Mouse (Mus musculus): ENCODE data around the gene Lix1l. TPM values are rescaled to one million over a fixed set of nuclear protein-coding genes. Genes with fewer than 3 reads are reported as not detected.

The Lix1l gene
- polyA plus RNA-seq, 1 experiment from 2014 or later = 8.7 TPM

GRCm38 (mm10) chr3:96578561-96579238 is 22.2 kb upstream of the Lix1l start:
- Histone ChIP-seq H3K36me3 (ENCODE audit: control insufficient read depth, insufficient read depth, low read length) (no peaks in the 10 kb centered on the region), H3K4me1 (ENCODE audit: control insufficient read depth, insufficient read depth, low read length) (peaks cover 18% of the 10 kb centered on the region), H3K9ac (ENCODE audit: low read length) (no peak overlapping the region), H3K4me2 (ENCODE audit: low read depth) (no peak overlapping the region), H3K27ac (ENCODE audit: low read depth, low read length) (no peak overlapping the region), H3K4me3 (ENCODE audit: low read depth, low read length) (no peak overlapping the region), H3K27me3 (ENCODE audit: control insufficient read depth, insufficient read depth, low read length) (no peaks in the 10 kb centered on the region), H3K9me3 (ENCODE audit: control insufficient read depth, low read length) (no peaks in the 10 kb centered on the region)
- WGBS = 80% methylated on average over 12 of the region's 12 CpGs
- no peak for ATAC-seq (ENCODE audit: insufficient read depth, low FRiP score, low TSS enrichment)
- DNase-seq (ENCODE audit: low spot score) = no peak

- H3K4me2 ChIP-seq (ENCODE audit: low read depth) = no peak overlapping the region
- H3K9me3 ChIP-seq (ENCODE audit: control insufficient read depth, low read length) = no peaks in the 10 kb centered on the region
- H3K4me3 ChIP-seq (ENCODE audit: low read depth, low read length) = no peak overlapping the region
- ATAC-seq (ENCODE audit: insufficient read depth, low FRiP score, low TSS enrichment) (no peak), DNase-seq (ENCODE audit: low spot score) (no peak)
- H3K27me3 ChIP-seq (ENCODE audit: control insufficient read depth, insufficient read depth, low read length) = no peaks in the 10 kb centered on the region
- H3K36me3 ChIP-seq (ENCODE audit: control insufficient read depth, insufficient read depth, low read length) = no peaks in the 10 kb centered on the region
- H3K4me1 ChIP-seq (ENCODE audit: control insufficient read depth, insufficient read depth, low read length) = peaks cover 18% of the 10 kb centered on the region
- WGBS = 78% methylated on average over 4 of the region's 4 CpGs
- no peak overlapping the region for H3K9ac ChIP-seq (ENCODE audit: low read length)
- H3K27ac ChIP-seq (ENCODE audit: low read depth, low read length) = no peak overlapping the region
Measured at GRCm38 (mm10) chr3:96579239-96579750, 21.7 kb upstream of the Lix1l start.

GRCm38 (mm10) chr3:96579885-96580454 is 21.0 kb upstream of the Lix1l start:
- peak overlapping the region; percentile 39 for H3K4me2 ChIP-seq (ENCODE audit: low read depth)
- no peaks in the 10 kb centered on the region for H3K9me3 ChIP-seq (ENCODE audit: control insufficient read depth, low read length)
- peak overlapping the region; percentile 16; the same call in 1 of the 2 replicates for H3K4me3 ChIP-seq (ENCODE audit: low read depth, low read length)
- ATAC-seq (ENCODE audit: insufficient read depth, low FRiP score, low TSS enrichment) (peak; percentile 64), DNase-seq (ENCODE audit: low spot score) (peak; percentile 94)
- H3K9ac ChIP-seq (ENCODE audit: low read length) = peak overlapping the region; percentile 3; the same call in 1 of the 2 replicates
- H3K4me1 ChIP-seq (ENCODE audit: control insufficient read depth, insufficient read depth, low read length) = peaks cover 18% of the 10 kb centered on the region
- H3K27me3 ChIP-seq (ENCODE audit: control insufficient read depth, insufficient read depth, low read length) = no peaks in the 10 kb centered on the region
- no peaks in the 10 kb centered on the region for H3K36me3 ChIP-seq (ENCODE audit: control insufficient read depth, insufficient read depth, low read length)
- WGBS = 10% methylated on average over 16 of the region's 16 CpGs
- no peak overlapping the region for H3K27ac ChIP-seq (ENCODE audit: low read depth, low read length)

DNA sequence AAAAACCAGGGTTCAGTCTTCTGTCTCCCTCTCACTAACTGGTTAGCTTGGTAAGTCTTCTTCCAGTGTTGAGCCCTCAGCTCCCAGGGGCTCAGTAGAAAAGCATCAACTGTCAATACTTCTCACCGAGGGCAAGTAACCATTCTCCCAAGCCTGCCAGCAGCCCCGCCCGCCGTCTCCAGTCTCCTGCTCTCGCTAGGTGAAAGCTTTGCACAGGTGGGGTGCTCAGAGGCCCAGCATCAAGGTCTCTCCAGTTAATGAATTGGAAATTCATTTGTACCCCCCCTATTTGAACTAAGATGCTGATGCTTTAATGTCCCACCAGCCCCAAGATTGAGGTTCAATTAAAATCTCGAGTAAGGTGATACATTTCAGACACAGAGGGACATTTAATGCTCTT is 19.8 kb upstream of the Lix1l start:
- no peaks in the 10 kb centered on the region for H3K9me3 ChIP-seq (ENCODE audit: control insufficient read depth, low read length)
- no peak overlapping the region for H3K27ac ChIP-seq (ENCODE audit: low read depth, low read length)
- H3K4me3 ChIP-seq (ENCODE audit: low read depth, low read length) = no peak overlapping the region
- no peak overlapping the region for H3K9ac ChIP-seq (ENCODE audit: low read length)
- peaks cover 16% of the 10 kb centered on the region for H3K4me1 ChIP-seq (ENCODE audit: control insufficient read depth, insufficient read depth, low read length)
- ATAC-seq (ENCODE audit: insufficient read depth, low FRiP score, low TSS enrichment) (no peak), DNase-seq (ENCODE audit: low spot score) (no peak)
- no peaks in the 10 kb centered on the region for H3K36me3 ChIP-seq (ENCODE audit: control insufficient read depth, insufficient read depth, low read length)
- H3K4me2 ChIP-seq (ENCODE audit: low read depth) = no peak overlapping the region
- H3K27me3 ChIP-seq (ENCODE audit: control insufficient read depth, insufficient read depth, low read length) = no peaks in the 10 kb centered on the region
- 44% methylated on average over 6 of the region's 6 CpGs for WGBS

DNA sequence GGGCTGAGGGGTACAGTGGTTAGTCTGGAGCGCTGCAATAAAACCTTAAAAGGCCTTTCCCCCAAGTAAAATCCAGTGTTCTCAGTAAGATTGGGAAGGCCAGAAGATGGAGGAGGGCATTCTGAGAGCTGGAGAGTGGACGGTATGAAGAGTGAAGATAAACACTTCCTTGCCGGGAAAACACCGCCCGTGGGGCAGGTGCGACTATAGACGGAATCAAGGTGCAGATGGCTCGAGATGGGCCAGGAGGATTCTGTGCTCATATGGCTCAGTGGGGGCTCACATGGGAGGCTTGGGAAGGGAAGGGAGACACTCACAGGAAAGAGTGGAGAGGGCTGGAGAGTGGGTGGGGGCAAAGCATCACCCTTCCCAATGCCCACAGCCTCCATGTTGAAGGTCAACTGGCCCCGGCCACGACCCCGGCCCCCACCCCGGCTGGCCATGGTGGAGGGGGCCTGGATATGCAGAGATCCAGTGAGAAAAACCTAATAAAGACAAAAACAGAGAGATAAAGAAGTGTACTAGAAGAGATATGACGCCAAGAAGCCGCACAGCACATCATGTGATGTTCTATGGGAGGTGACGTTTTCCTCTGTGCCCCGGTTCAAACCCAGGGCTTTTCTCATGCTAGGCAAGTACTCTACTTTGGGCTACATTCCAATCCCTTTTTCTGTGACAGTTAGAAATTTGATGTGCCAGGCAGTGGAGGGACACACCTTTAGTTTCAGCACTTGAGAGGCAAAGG is 19.0 kb upstream of the Lix1l start:
- H3K4me2 ChIP-seq (ENCODE audit: low read depth) = no peak overlapping the region
- ATAC-seq (ENCODE audit: insufficient read depth, low FRiP score, low TSS enrichment) = no peak
- H3K4me1 ChIP-seq (ENCODE audit: control insufficient read depth, insufficient read depth, low read length) = peaks cover 10% of the 10 kb centered on the region
- H3K9ac ChIP-seq (ENCODE audit: low read length) = no peak overlapping the region
- DNase-seq (ENCODE audit: low spot score) = no peak
- H3K9me3 ChIP-seq (ENCODE audit: control insufficient read depth, low read length) = no peaks in the 10 kb centered on the region
- no peaks in the 10 kb centered on the region for H3K27me3 ChIP-seq (ENCODE audit: control insufficient read depth, insufficient read depth, low read length)
- H3K4me3 ChIP-seq (ENCODE audit: low read depth, low read length) = no peak overlapping the region
- no peaks in the 10 kb centered on the region for H3K36me3 ChIP-seq (ENCODE audit: control insufficient read depth, insufficient read depth, low read length)
- no peak overlapping the region for H3K27ac ChIP-seq (ENCODE audit: low read depth, low read length)
- WGBS = 85% methylated on average over 16 of the region's 16 CpGs

DNA sequence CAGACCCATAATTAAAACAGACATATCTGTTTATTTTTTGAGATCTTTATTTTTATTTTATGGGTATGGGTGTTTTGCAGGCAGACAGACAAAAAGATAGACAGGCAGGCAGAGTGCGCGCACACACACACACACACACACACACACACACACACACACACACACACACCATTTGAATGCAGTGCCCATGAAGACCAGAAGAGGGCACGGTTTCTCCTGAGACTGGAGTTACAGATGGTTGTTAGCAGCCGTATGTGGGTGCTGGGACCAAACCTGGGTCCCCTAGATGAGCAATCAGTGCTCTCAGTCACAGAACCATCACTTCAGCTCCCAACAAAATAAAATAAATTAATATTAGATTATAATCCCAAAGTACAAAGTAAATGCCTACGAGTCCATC is 17.6 kb upstream of the Lix1l start:
- no peaks in the 10 kb centered on the region for H3K36me3 ChIP-seq (ENCODE audit: control insufficient read depth, insufficient read depth, low read length)
- DNase-seq (ENCODE audit: low spot score) = no peak
- H3K4me2 ChIP-seq (ENCODE audit: low read depth) = no peak overlapping the region
- no peak overlapping the region for H3K4me3 ChIP-seq (ENCODE audit: low read depth, low read length)
- WGBS = 83% methylated on average over 5 of the region's 5 CpGs
- H3K9me3 ChIP-seq (ENCODE audit: control insufficient read depth, low read length) = no peaks in the 10 kb centered on the region
- no peak for ATAC-seq (ENCODE audit: insufficient read depth, low FRiP score, low TSS enrichment)
- 0 out of 2 replicates have a peak, but pooled peaks cover 3% of the 10 kb centered on the region for H3K4me1 ChIP-seq (ENCODE audit: control insufficient read depth, insufficient read depth, low read length)
- H3K27ac ChIP-seq (ENCODE audit: low read depth, low read length) = no peak overlapping the region
- no peak overlapping the region for H3K9ac ChIP-seq (ENCODE audit: low read length)
- H3K27me3 ChIP-seq (ENCODE audit: control insufficient read depth, insufficient read depth, low read length) = no peaks in the 10 kb centered on the region

DNA sequence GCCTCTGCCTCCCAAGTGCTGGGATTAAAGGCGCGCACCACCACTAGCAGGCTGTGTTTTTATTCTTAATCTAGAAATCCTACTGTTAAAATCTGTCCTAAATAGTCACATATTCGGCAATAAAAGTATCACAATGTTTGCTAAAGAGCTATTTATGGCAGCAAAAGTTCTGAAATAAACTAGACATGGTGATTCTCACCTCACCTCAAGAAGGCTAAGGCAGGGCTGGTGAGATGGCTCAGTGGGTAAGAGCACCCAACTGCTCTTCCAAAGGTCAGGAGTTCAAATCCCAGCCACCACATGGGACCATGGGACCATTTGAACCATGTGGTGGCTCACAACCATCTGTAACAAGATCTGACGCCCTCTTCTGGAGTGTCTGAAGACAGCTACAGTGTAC is 10.3 kb upstream of the Lix1l start:
- no peaks in the 10 kb centered on the region for H3K27me3 ChIP-seq (ENCODE audit: control insufficient read depth, insufficient read depth, low read length)
- WGBS = 78% methylated on average over 4 of the region's 4 CpGs
- H3K4me1 ChIP-seq (ENCODE audit: control insufficient read depth, insufficient read depth, low read length) = no peaks in the 10 kb centered on the region; the same call in 1 of the 2 replicates
- ATAC-seq (ENCODE audit: insufficient read depth, low FRiP score, low TSS enrichment) = no peak
- no peaks in the 10 kb centered on the region for H3K9me3 ChIP-seq (ENCODE audit: control insufficient read depth, low read length)
- no peak for DNase-seq (ENCODE audit: low spot score)
- no peaks in the 10 kb centered on the region for H3K36me3 ChIP-seq (ENCODE audit: control insufficient read depth, insufficient read depth, low read length)
- no peak overlapping the region for H3K27ac ChIP-seq (ENCODE audit: low read depth, low read length)
- H3K9ac ChIP-seq (ENCODE audit: low read length) = no peak overlapping the region
- H3K4me3 ChIP-seq (ENCODE audit: low read depth, low read length) = no peak overlapping the region
- H3K4me2 ChIP-seq (ENCODE audit: low read depth) = no peak overlapping the region

DNA sequence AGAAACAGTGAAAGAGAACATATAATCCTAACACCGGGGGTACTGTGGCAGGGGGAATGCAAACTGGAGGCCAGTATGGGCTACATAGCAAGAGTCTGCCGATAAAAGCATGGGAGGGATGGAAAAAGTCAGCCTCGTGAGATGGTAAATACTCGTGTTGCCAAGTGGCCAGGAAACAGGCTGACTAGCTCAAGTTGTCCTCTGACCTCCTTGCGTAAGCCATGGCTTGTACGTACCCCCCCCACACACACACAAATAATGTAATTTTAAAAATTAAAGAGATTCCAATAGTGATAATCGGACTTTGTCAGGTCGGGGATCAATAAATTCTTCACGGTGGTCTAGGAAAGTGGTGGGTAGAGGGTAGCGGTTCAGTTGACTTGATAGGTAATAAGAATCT is 7.6 kb upstream of the Lix1l start:
- peak overlapping the region; percentile 42; the same call in 1 of the 2 replicates for H3K27ac ChIP-seq (ENCODE audit: low read depth, low read length)
- ATAC-seq (ENCODE audit: insufficient read depth, low FRiP score, low TSS enrichment) (no peak), DNase-seq (ENCODE audit: low spot score) (peak; percentile 28)
- H3K27me3 ChIP-seq (ENCODE audit: control insufficient read depth, insufficient read depth, low read length) = peaks cover 6% of the 10 kb centered on the region
- 2% methylated on average over 10 of the region's 10 CpGs for WGBS
- no peaks in the 10 kb centered on the region for H3K9me3 ChIP-seq (ENCODE audit: control insufficient read depth, low read length)
- H3K4me1 ChIP-seq (ENCODE audit: control insufficient read depth, insufficient read depth, low read length) = peaks cover 16% of the 10 kb centered on the region
- peak overlapping the region; percentile 53 for H3K4me3 ChIP-seq (ENCODE audit: low read depth, low read length)
- peak overlapping the region; percentile 72 for H3K4me2 ChIP-seq (ENCODE audit: low read depth)
- no peaks in the 10 kb centered on the region for H3K36me3 ChIP-seq (ENCODE audit: control insufficient read depth, insufficient read depth, low read length)
- H3K9ac ChIP-seq (ENCODE audit: low read length) = peak overlapping the region; percentile 63
